Comparison of ENCODE assay signal across 11 mouse cellular contexts in the genomic region with DNA sequence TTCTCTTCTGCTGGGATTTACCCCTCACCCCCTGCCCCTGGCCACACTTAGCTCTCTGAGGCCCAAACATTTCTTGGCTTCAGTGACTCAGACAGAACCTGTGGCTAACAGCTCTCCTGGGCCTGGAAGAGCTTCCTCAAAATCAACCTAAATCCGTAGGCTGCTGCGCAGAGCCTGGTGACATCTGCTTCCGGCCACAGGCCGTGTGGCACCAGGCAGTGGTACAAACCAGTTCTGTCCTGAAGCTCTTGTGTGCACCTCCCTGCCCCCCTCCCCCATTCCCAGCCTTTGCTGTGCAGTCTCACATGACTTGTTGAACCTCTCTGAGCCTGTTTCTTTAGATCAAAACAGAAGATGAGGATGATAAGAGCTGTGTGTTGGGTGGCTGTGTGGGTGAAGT. TPM values are rescaled to one million over a fixed set of nuclear protein-coding genes. Genes with fewer than 3 reads are reported as not detected.
DNase-seq lines count a peak whose midpoint lies in the region; ATAC-seq and TF ChIP-seq lines count a peak whose summit lies in the region.
"Had no signal": no experiment of that assay in that cellular context is flagged by ENCODE, and none has a peak within 500 bp of the region (broad histone marks: within the 10 kb centered on the region; RNA-seq: fewer than 3 reads in every experiment).

No protein-coding gene starts in this region.

- no peak for TF ChIP-seq POLR2A in lung, adult 2 months (IDR thresholded peaks at IDR 0.05; ENCODE audit: borderline replicate concordance, extremely low read depth, low read depth, low read length)
- no peak for TF ChIP-seq POLR2A in cerebellum, adult 2 months (IDR thresholded peaks at IDR 0.05; ENCODE audit: borderline replicate concordance, insufficient read depth, low read length)

- H3K4me3 ChIP-seq in lung, adult 2 months (replicated peaks; ENCODE audit: extremely low read depth, low read depth, low read length): peak overlapping the region; percentile 69
- no peak overlapping the region for H3K4me3 ChIP-seq in cerebellum, adult 2 months (replicated peaks; ENCODE audit: insufficient read depth, low read depth, low read length)
- H3K4me3 ChIP-seq: lung, embryonic 15.5 days had no signal

- TF ChIP-seq CTCF in lung, adult 2 months (IDR thresholded peaks at IDR 0.05; ENCODE audit: insufficient read depth, low read length): no peak
- TF ChIP-seq CTCF in cerebellum, adult 2 months (IDR thresholded peaks at IDR 0.05; ENCODE audit: borderline replicate concordance, insufficient read depth, low read depth, low read length): no peak

- ATAC-seq in megakaryocyte progenitor cell, adult 5-6 weeks (replicated peaks; ENCODE audit: poor library complexity): peak; percentile 66

- H3K27ac ChIP-seq in cerebellum, adult 2 months (ENCODE audit: insufficient read depth, low read length): no peak overlapping the region
- H3K27ac ChIP-seq: lung, embryonic 15.5 days had no signal

- no peak for DNase-seq in lung, adult 2 months
- DNase-seq in lung, postnatal 10 days: no peak
- DNase-seq in c-Kit-positive CD71-negative TER-119-negative erythroid progenitor cells, embryonic 14.5 days (ENCODE audit: low read depth): peak; percentile 76
- DNase-seq in thymus, postnatal 36 days: peak; percentile 73 to 84
- no peak for DNase-seq in left cerebral cortex, postnatal 10 days (ENCODE audit: extremely low spot score in 1 of 2, low spot score in 2 of 2)
- DNase-seq in cerebellum, adult 2 months: no peak
- DNase-seq in gastrocnemius, postnatal 14 days: no peak
- DNase-seq: cerebellum, adult 9-10 months had no signal

- H3K4me1 ChIP-seq in lung, adult 2 months (ENCODE audit: control insufficient read depth, insufficient read depth, low read length): no peaks in the 10 kb centered on the region; the same call in 1 of the 2 replicates
- H3K4me1 ChIP-seq in cerebellum, adult 2 months (ENCODE audit: control insufficient read depth, insufficient read depth, low read length): peaks cover 6% of the 10 kb centered on the region; the same call in 1 of the 2 replicates
- H3K4me1 ChIP-seq: lung, embryonic 15.5 days had no signal

- H3K27me3 ChIP-seq in cerebellum, adult 2 months (ENCODE audit: control insufficient read depth, insufficient read depth, low read length): no peaks in the 10 kb centered on the region
- H3K27me3 ChIP-seq: lung, embryonic 15.5 days had no signal

- WGBS in lung, adult 2 months: 66% methylated on average over 4 of the region's 4 CpGs
- 91% methylated on average over 4 of the region's 4 CpGs for WGBS in cerebellum, adult 2 months

- intact Hi-C loops in left cerebral cortex, postnatal 10 days (cut with DNase I): no loop called here
- intact Hi-C loops in gastrocnemius, postnatal 14 days (cut with DNase I; ENCODE audit: low total_unique reads): no loop called here

RNA-seq across cellular contexts. Expression of gene Laptm5, which starts 1.1 kb away (rescaled TPM):
- polyA plus RNA-seq in lung, adult 2 months (2012; rRNA removed): 258 and 317 TPM in 2 replicates
- total RNA-seq in megakaryocyte progenitor cell, adult 5-6 weeks (2015): 431 and 454 TPM in 2 replicates
- total RNA-seq in megakaryocyte progenitor cell, adult 5-6 weeks (2017): 127 and 133 TPM in 2 replicates
- total RNA-seq in left cerebral cortex, postnatal 10 days (2021): 10 to 100 TPM; 30.9 to 31.2 TPM
- 18.9 and 19.0 TPM in 2 replicates for polyA plus RNA-seq in cerebellum, adult 2 months (2012; rRNA removed)
- 1 to 10 TPM; 8.0 to 8.1 TPM for total RNA-seq in gastrocnemius, postnatal 14 days (2021)

RNA-seq across cellular contexts. Expression of gene Matn1, which starts 30.2 kb away (rescaled TPM):
- polyA plus RNA-seq in lung, adult 2 months (2012; rRNA removed): 0.14 TPM in 1 of 2 replicates, not detected in the other
- total RNA-seq in megakaryocyte progenitor cell, adult 5-6 weeks (2015): not detected in 2 replicates
- not detected in 2 replicates for total RNA-seq in megakaryocyte progenitor cell, adult 5-6 weeks (2017)
- under 1 TPM; 0.56 to 0.63 TPM for total RNA-seq in left cerebral cortex, postnatal 10 days (2021)
- polyA plus RNA-seq in cerebellum, adult 2 months (2012; rRNA removed): 0.23 and 0.33 TPM in 2 replicates
- not detected for total RNA-seq in gastrocnemius, postnatal 14 days (2021)
- polyA plus RNA-seq: heart, embryonic 14.5 days had no signal

Comparison
In these comparisons a context has a peak if more than half of its experiments do, and no peak if none do; other contexts are left out.
1. DNase-seq: peak in c-Kit-positive CD71-negative TER-119-negative erythroid progenitor cells, embryonic 14.5 days (single experiment) and thymus, postnatal 36 days (2 of 2); none in lung, adult 2 months (single experiment), lung, postnatal 10 days (single experiment), left cerebral cortex, postnatal 10 days (0 of 2), cerebellum, adult 2 months (0 of 2) and gastrocnemius, postnatal 14 days (single experiment).